Mouse (Mus musculus) lung, adult 2 months (tissue): ENCODE data around the gene Gja10.

Experiments
- CTCF ChIP-seq: fragments of 200-500 bp; IDR thresholded peaks from 2 replicates; pipeline ENCODE4 v1.5.1; 2011; ENCODE audit warnings: mild to moderate bottlenecking, low read length, control low read depth; ENCODE audit not compliant: insufficient read depth
- POLR2A ChIP-seq: fragments of 200-500 bp; IDR thresholded peaks from 2 replicates; pipeline ENCODE4 v1.6.1; 2011; ENCODE audit warnings: low read depth, mild to moderate bottlenecking, control low read depth, low read length, borderline replicate concordance; ENCODE audit errors: extremely low read depth

- TF ChIP-seq POLR2A (no peak), CTCF (no peak)
Measured at GRCm38 (mm10) chr4:32579850-32580249, 22.7 kb downstream of the Gja10 start.
